Mouse (Mus musculus): ENCODE measurements at regions not wholly inside any gene's neighbourhood (a gene's known extent, or its start where the extent isn't known, plus 50 kb on each side); places are given as distances from the start of the nearest gene placed in this dataset.

GRCm38 (mm10) chr14:24588041-24588440, 101.1 kb downstream of the Rps24 start:
- TF ChIP-seq CTCF (IDR thresholded peaks at IDR 0.05; ENCODE audit: low read depth, low read length) = no peak
- TF ChIP-seq POLR2A (IDR thresholded peaks at IDR 0.05; ENCODE audit: extremely low read depth, insufficient read depth, low read length) = no peak
